In the genomic region with DNA sequence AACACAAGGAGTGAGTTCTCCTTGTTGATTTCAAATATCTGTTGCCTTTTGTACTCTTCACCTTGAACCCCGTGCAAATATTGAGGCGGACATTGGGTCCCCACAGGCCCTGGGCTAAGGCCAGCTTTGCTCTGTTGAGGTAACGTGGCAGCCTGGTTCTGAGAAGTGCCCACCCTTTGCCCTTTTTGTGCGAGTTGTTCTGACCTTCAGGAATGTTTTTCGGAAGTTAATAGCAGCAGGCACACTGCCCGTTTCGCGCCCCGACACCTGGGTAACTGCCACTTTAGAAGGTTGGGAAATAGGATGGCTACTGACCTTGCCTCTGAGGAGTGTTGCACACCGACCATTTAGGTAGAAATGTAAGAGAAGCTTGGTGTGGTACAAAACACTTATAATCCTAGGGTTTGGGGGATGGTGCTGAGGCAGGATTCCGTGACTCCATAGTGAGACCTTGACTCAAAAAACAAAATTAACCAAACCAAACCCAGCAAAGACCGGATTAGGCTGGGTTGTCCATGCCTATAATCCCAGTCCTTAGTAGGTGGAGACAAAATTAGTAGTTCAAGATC, we compare ENCODE assay signal across 9 mouse cellular contexts. TPM values are rescaled to one million over a fixed set of nuclear protein-coding genes. Genes with fewer than 3 reads are reported as not detected.
A peak's percentile ranks its signal among the peaks of the same experiment; 100 is the strongest.
DNase-seq lines count a peak whose midpoint lies in the region; ATAC-seq and TF ChIP-seq lines count a peak whose summit lies in the region.
"Had no signal": no experiment of that assay in that cellular context is flagged by ENCODE, and none has a peak within 500 bp of the region (broad histone marks: within the 10 kb centered on the region; RNA-seq: fewer than 3 reads in every experiment).

No protein-coding gene starts in this region.

- 82% methylated on average over 12 of the region's 12 CpGs for WGBS in intestine, embryonic 15.5 days
- WGBS in liver, postnatal 0 days (ENCODE audit: insufficient replicate concordance) = 67% methylated on average over 12 of the region's 12 CpGs

- no peak overlapping the region for H3K9ac ChIP-seq in intestine, embryonic 15.5 days
- peak overlapping the region; percentile 82; the same call in 1 of the 2 replicates for H3K9ac ChIP-seq in liver, postnatal 0 days (replicated peaks)

- peak overlapping the region; percentile 97 for H3K4me2 ChIP-seq in intestine, embryonic 15.5 days (replicated peaks)
- H3K4me2 ChIP-seq in liver, postnatal 0 days (ENCODE audit: low read depth, low read length) = peak overlapping the region; percentile 82

- no peak for TF ChIP-seq CTCF in E14TG2a.4 (conservative IDR thresholded peaks at IDR 0.05; ENCODE audit: low read length)
- no peak for TF ChIP-seq CTCF in liver, postnatal 0 days (IDR thresholded peaks at IDR 0.05; ENCODE audit: low read depth)

- peak overlapping the region; percentile 91; the same call in 1 of the 2 replicates for H3K4me3 ChIP-seq in E14TG2a.4 (replicated peaks; ENCODE audit: low read length)
- no peak overlapping the region for H3K4me3 ChIP-seq in intestine, embryonic 15.5 days (replicated peaks)
- no peak overlapping the region for H3K4me3 ChIP-seq in liver, postnatal 0 days (ENCODE audit: low read depth, low read length)

- H3K4me1 ChIP-seq in E14TG2a.4 (replicated peaks; ENCODE audit: low read depth, low read length) = peaks cover 76% of the 10 kb centered on the region
- H3K4me1 ChIP-seq in intestine, embryonic 15.5 days (replicated peaks) = peaks cover 36% of the 10 kb centered on the region
- H3K4me1 ChIP-seq in liver, postnatal 0 days (ENCODE audit: insufficient read depth) = peaks cover 49% of the 10 kb centered on the region

- DNase-seq in adrenal gland, postnatal 14 days = peak; percentile 37
- no peak for DNase-seq in adrenal gland, adult 18-20 months (ENCODE audit: low spot score in 2 of 2)
- DNase-seq in liver, postnatal 0 days = peak; percentile 77
- no peak for DNase-seq in frontal cortex, postnatal 14 days (ENCODE audit: low spot score in 2 of 2)
- no peak for DNase-seq in layer of hippocampus, postnatal 14 days (ENCODE audit: low spot score in 2 of 2)
- no peak for DNase-seq in embryo, embryonic 11 days

- peaks cover 5% of the 10 kb centered on the region; the same call in 1 of the 2 replicates for H3K36me3 ChIP-seq in E14TG2a.4 (ENCODE audit: insufficient read depth, low read length)
- H3K36me3 ChIP-seq in intestine, embryonic 15.5 days = no peaks in the 10 kb centered on the region
- peaks cover 2% of the 10 kb centered on the region; the same call in 1 of the 2 replicates for H3K36me3 ChIP-seq in liver, postnatal 0 days (replicated peaks; ENCODE audit: insufficient read depth, low read length)
- H3K36me3 ChIP-seq: embryonic facial prominence, embryonic 12.5 days had no signal

- H3K27ac ChIP-seq in intestine, embryonic 15.5 days = 0 out of 2 replicates have a peak overlapping the region, but pooled peaks have one; percentile 94
- H3K27ac ChIP-seq in liver, postnatal 0 days (ENCODE audit: low read depth) = peak overlapping the region; percentile 95

- TF ChIP-seq EP300 in liver, postnatal 0 days (IDR thresholded peaks at IDR 0.05; ENCODE audit: low read depth) = peak; percentile 84

- no peaks in the 10 kb centered on the region for H3K9me3 ChIP-seq in E14TG2a.4 (ENCODE audit: low read length)
- no peaks in the 10 kb centered on the region for H3K9me3 ChIP-seq in intestine, embryonic 15.5 days
- H3K9me3 ChIP-seq in liver, postnatal 0 days (ENCODE audit: low read length) = no peaks in the 10 kb centered on the region
- H3K9me3 ChIP-seq: embryonic facial prominence, embryonic 12.5 days had no signal

- ATAC-seq in intestine, embryonic 15.5 days = no peak
- ATAC-seq in liver, postnatal 0 days = peak; percentile 69

- peaks cover 17% of the 10 kb centered on the region for H3K27me3 ChIP-seq in E14TG2a.4 (ENCODE audit: insufficient read depth, low read length)
- no peaks in the 10 kb centered on the region for H3K27me3 ChIP-seq in intestine, embryonic 15.5 days (replicated peaks)
- H3K27me3 ChIP-seq in liver, postnatal 0 days (ENCODE audit: insufficient read depth, low read length) = no peaks in the 10 kb centered on the region

RNA-seq across cellular contexts. Expression of a gene that starts 4.4 kb away (rescaled TPM):
- 274 and 315 TPM in 2 replicates for total RNA-seq in adrenal gland, postnatal 14 days (2021)
- total RNA-seq in adrenal gland, adult 18-20 months (2021) = 100 to 1,000 TPM; 135 to 368 TPM
- 30.8 and 31.8 TPM in 2 replicates for polyA plus RNA-seq in intestine, embryonic 15.5 days (2015; fragmentation: Nextera tagmentation; extraction: Ambion mirVana)
- polyA plus RNA-seq in liver, postnatal 0 days (2015; fragmentation: Nextera tagmentation; extraction: Ambion mirVana) = 139 and 140 TPM in 2 replicates
- 10 to 100 TPM; 29.1 to 34.5 TPM for total RNA-seq in layer of hippocampus, postnatal 14 days (2021)

RNA-seq across cellular contexts. Expression of a gene that starts 43.7 kb away (rescaled TPM):
- 5.7 and 6.8 TPM in 2 replicates for total RNA-seq in adrenal gland, postnatal 14 days (2021)
- 1 to 10 TPM; 4.9 to 6.2 TPM for total RNA-seq in adrenal gland, adult 18-20 months (2021)
- 7.7 and 8.8 TPM in 2 replicates for polyA plus RNA-seq in intestine, embryonic 15.5 days (2015; fragmentation: Nextera tagmentation; extraction: Ambion mirVana)
- 1.4 and 1.8 TPM in 2 replicates for polyA plus RNA-seq in liver, postnatal 0 days (2015; fragmentation: Nextera tagmentation; extraction: Ambion mirVana)
- total RNA-seq in layer of hippocampus, postnatal 14 days (2021) = 10 to 100 TPM; 10.1 to 10.3 TPM

RNA-seq across cellular contexts. Expression of a gene that starts 43.9 kb away (rescaled TPM):
- 82.6 and 91.7 TPM in 2 replicates for total RNA-seq in adrenal gland, postnatal 14 days (2021)
- total RNA-seq in adrenal gland, adult 18-20 months (2021) = 10 to 100 TPM; 71.8 to 72.5 TPM
- polyA plus RNA-seq in intestine, embryonic 15.5 days (2015; fragmentation: Nextera tagmentation; extraction: Ambion mirVana) = 127 and 138 TPM in 2 replicates
- 43.9 and 45.5 TPM in 2 replicates for polyA plus RNA-seq in liver, postnatal 0 days (2015; fragmentation: Nextera tagmentation; extraction: Ambion mirVana)
- 10 to 100 TPM; 52.2 to 57.4 TPM for total RNA-seq in layer of hippocampus, postnatal 14 days (2021)

Comparison
In these comparisons a context has a peak if more than half of its experiments do, and no peak if none do; other contexts are left out.
1. DNase-seq: peak in adrenal gland, postnatal 14 days (single experiment) and liver, postnatal 0 days (single experiment); none in adrenal gland, adult 18-20 months (0 of 2), frontal cortex, postnatal 14 days (0 of 2), layer of hippocampus, postnatal 14 days (0 of 2) and embryo, embryonic 11 days (single experiment).